Mouse (Mus musculus): ENCODE data around the gene Adra1d. TPM values are rescaled to one million over a fixed set of nuclear protein-coding genes. Genes with fewer than 3 reads are reported as not detected.

Gene Adra1d
- polyA plus RNA-seq, 1 experiment = 1.1 TPM

- DNase-seq (ENCODE audit: low spot score) = no peak
These were observed 22.3 kb downstream of the Adra1d start for GRCm38 (mm10) chr2:131539780-131540179.

GRCm38 (mm10) chr2:131538341-131538740 is 23.7 kb downstream of the Adra1d start:
- no peak for DNase-seq (ENCODE audit: low spot score)

- DNase-seq (ENCODE audit: low spot score) = no peak
These were observed 26.9 kb downstream of the Adra1d start for GRCm38 (mm10) chr2:131535168-131535567.

GRCm38 (mm10) chr2:131531271-131531670 is 30.8 kb downstream of the Adra1d start:
- DNase-seq (ENCODE audit: low spot score) = no peak

- no peak for DNase-seq (ENCODE audit: low spot score)
These were observed 31.5 kb downstream of the Adra1d start for GRCm38 (mm10) chr2:131530623-131531008.

GRCm38 (mm10) chr2:131529898-131530622 is 32.0 kb downstream of the Adra1d start:
- DNase-seq (ENCODE audit: low spot score) = no peak

GRCm38 (mm10) chr2:131527061-131527460 is 35.0 kb downstream of the Adra1d start:
- no peak for DNase-seq (ENCODE audit: low spot score)

- DNase-seq (ENCODE audit: low spot score) = no peak
These were observed 41.3 kb downstream of the Adra1d start for GRCm38 (mm10) chr2:131520743-131521142.

GRCm38 (mm10) chr2:131518790-131519189 is 43.3 kb downstream of the Adra1d start:
- no peak for DNase-seq (ENCODE audit: low spot score)

GRCm38 (mm10) chr2:131517550-131517949 is 44.5 kb downstream of the Adra1d start:
- DNase-seq (ENCODE audit: low spot score) = no peak

- no peak for DNase-seq (ENCODE audit: low spot score)
These were observed 47.9 kb downstream of the Adra1d start for GRCm38 (mm10) chr2:131514055-131514621.

- DNase-seq (ENCODE audit: low spot score) = no peak
These were observed 48.6 kb downstream of the Adra1d start for GRCm38 (mm10) chr2:131513477-131513876.

GRCm38 (mm10) chr2:131510531-131510930 is 51.6 kb downstream of the Adra1d start:
- no peak for DNase-seq (ENCODE audit: low spot score)

GRCm38 (mm10) chr2:131509671-131510313 is 52.3 kb downstream of the Adra1d start:
- no peak for DNase-seq (ENCODE audit: low spot score)

GRCm38 (mm10) chr2:131508501-131508900 is 53.6 kb downstream of the Adra1d start:
- DNase-seq (ENCODE audit: low spot score) = no peak

- DNase-seq (ENCODE audit: low spot score) = no peak
These were observed 55.7 kb downstream of the Adra1d start for GRCm38 (mm10) chr2:131506358-131506757.

GRCm38 (mm10) chr2:131505431-131505830 is 56.7 kb downstream of the Adra1d start:
- no peak for DNase-seq (ENCODE audit: low spot score)

- no peak for DNase-seq (ENCODE audit: low spot score)
These were observed 59.5 kb downstream of the Adra1d start for GRCm38 (mm10) chr2:131502561-131502960.

- no peak for DNase-seq (ENCODE audit: low spot score)
These were observed 60.2 kb downstream of the Adra1d start for GRCm38 (mm10) chr2:131501886-131502285.

- DNase-seq (ENCODE audit: low spot score) = no peak
These were observed 62.7 kb downstream of the Adra1d start for GRCm38 (mm10) chr2:131499290-131499845.

GRCm38 (mm10) chr2:131498219-131498618 is 63.9 kb downstream of the Adra1d start:
- DNase-seq (ENCODE audit: low spot score) = no peak

GRCm38 (mm10) chr2:131497224-131497856 is 64.7 kb downstream of the Adra1d start:
- no peak for DNase-seq (ENCODE audit: low spot score)

Measured in urinary bladder, adult 2 months (tissue).